Comparison of ENCODE assay signal across 22 mouse cellular contexts in genomic region chr7:92884998-92885660, GRCm38 (mm10). TPM values are rescaled to one million over a fixed set of nuclear protein-coding genes. Genes with fewer than 3 reads are reported as not detected.
DNase-seq lines count a peak whose midpoint lies in the region; ATAC-seq and TF ChIP-seq lines count a peak whose summit lies in the region.
"Had no signal": no experiment of that assay in that cellular context is flagged by ENCODE, and none has a peak within 500 bp of the region (broad histone marks: within the 10 kb centered on the region; RNA-seq: fewer than 3 reads in every experiment).

No protein-coding gene starts in this region.

- DNase-seq in liver, embryonic 11.5 days (ENCODE audit: low spot score), result no peak
- DNase-seq in liver, result no peak
- DNase-seq in urinary bladder, postnatal 25 days (ENCODE audit: low spot score), result no peak
- no peak for DNase-seq in gastrocnemius, postnatal 14 days
- DNase-seq: adrenal gland, postnatal 14 days; cerebellum, adult 11 months; cerebellum, adult 9-11 months; gastrocnemius, adult 2 months; layer of hippocampus, adult 9-11 months; thymus, postnatal 25 days had no signal

- H3K27me3 ChIP-seq in liver, embryonic 11.5 days (replicated peaks; ENCODE audit: control insufficient read depth, insufficient read depth, low read length), result no peaks in the 10 kb centered on the region
- no peaks in the 10 kb centered on the region for H3K27me3 ChIP-seq in intestine, embryonic 16.5 days (replicated peaks; ENCODE audit: control insufficient read depth, insufficient read depth, low read length)
- H3K27me3 ChIP-seq in liver, embryonic 16.5 days (ENCODE audit: control insufficient read depth, insufficient read depth, low read depth, low read length), result no peaks in the 10 kb centered on the region
- H3K27me3 ChIP-seq: embryonic facial prominence, embryonic 15.5 days; midbrain, embryonic 12.5 days; stomach, embryonic 15.5 days had no signal

- H3K27ac ChIP-seq in liver, embryonic 11.5 days (ENCODE audit: low read depth, low read length), result peak overlapping the region; percentile 81
- peak overlapping the region; percentile 31; the same call in 1 of the 2 replicates for H3K27ac ChIP-seq in bone marrow macrophage, adult 2 months (ENCODE audit: insufficient read depth, low read depth, low read length)
- H3K27ac ChIP-seq in intestine, embryonic 16.5 days (ENCODE audit: low read length), result no peak overlapping the region
- peak overlapping the region; percentile 78 for H3K27ac ChIP-seq in liver, embryonic 16.5 days (ENCODE audit: low read length)
- H3K27ac ChIP-seq: embryonic facial prominence, embryonic 15.5 days; gastrocnemius, adult 2 months; heart, embryonic 10.5 days; hindbrain, embryonic 10.5 days; hindbrain, postnatal 0 days; left cerebral cortex, adult 2 months; macrophage; midbrain, embryonic 12.5 days; stomach, embryonic 15.5 days had no signal

- intact Hi-C loops in gastrocnemius, postnatal 14 days (cut with DNase I; ENCODE audit: low total_unique reads), result loop anchor here (10.0 kb wide), 1 partner anchor 80 kb away; no protein-coding TSS in a partner anchor

- TF ChIP-seq POLR2A in bone marrow macrophage, adult 2 months (IDR thresholded peaks at IDR 0.05; ENCODE audit: borderline replicate concordance, low read depth, low read length), result no peak

- no peaks in the 10 kb centered on the region for H3K9me3 ChIP-seq in liver, embryonic 11.5 days (ENCODE audit: control insufficient read depth, low read length)
- H3K9me3 ChIP-seq in intestine, embryonic 16.5 days (ENCODE audit: control insufficient read depth, low read length), result no peaks in the 10 kb centered on the region
- no peaks in the 10 kb centered on the region for H3K9me3 ChIP-seq in liver, embryonic 16.5 days (replicated peaks; ENCODE audit: control insufficient read depth, low read length)
- H3K9me3 ChIP-seq: embryonic facial prominence, embryonic 15.5 days; heart, embryonic 10.5 days; hindbrain, embryonic 10.5 days; midbrain, embryonic 12.5 days; stomach, embryonic 15.5 days had no signal

- no peak for TF ChIP-seq CTCF in bone marrow macrophage, adult 2 months (IDR thresholded peaks at IDR 0.05; ENCODE audit: low read depth, low read length)

- no peak overlapping the region for H3K9ac ChIP-seq in liver, embryonic 11.5 days (ENCODE audit: low read depth, low read length)
- no peak overlapping the region for H3K9ac ChIP-seq in intestine, embryonic 16.5 days (ENCODE audit: low read depth, low read length)
- no peak overlapping the region for H3K9ac ChIP-seq in liver, embryonic 16.5 days (ENCODE audit: low read depth, low read length)
- H3K9ac ChIP-seq: embryonic facial prominence, embryonic 15.5 days; midbrain, embryonic 12.5 days; stomach, embryonic 15.5 days had no signal

- no peak for ATAC-seq in liver, embryonic 11.5 days (replicated peaks; ENCODE audit: low FRiP score)
- peak; percentile 65 for ATAC-seq in intestine, embryonic 16.5 days
- no peak for ATAC-seq in liver, embryonic 16.5 days (ENCODE audit: low read depth)
- ATAC-seq: hindbrain, postnatal 0 days; lung, postnatal 0 days had no signal

- no peak overlapping the region for H3K4me3 ChIP-seq in liver, embryonic 11.5 days (ENCODE audit: low read depth, low read length)
- no peak overlapping the region for H3K4me3 ChIP-seq in bone marrow macrophage, adult 2 months (ENCODE audit: insufficient read depth, low read length)
- no peak overlapping the region for H3K4me3 ChIP-seq in intestine, embryonic 16.5 days (ENCODE audit: low read length)
- H3K4me3 ChIP-seq in liver, embryonic 16.5 days (ENCODE audit: low read depth, low read length), result no peak overlapping the region
- H3K4me3 ChIP-seq: embryonic facial prominence, embryonic 15.5 days; gastrocnemius, adult 2 months; heart, embryonic 10.5 days; hindbrain, embryonic 10.5 days; left cerebral cortex, adult 2 months; midbrain, embryonic 12.5 days; stomach, embryonic 15.5 days had no signal

- 80% methylated on average over 6 of the region's 6 CpGs for WGBS in liver, embryonic 11.5 days
- WGBS in intestine, embryonic 16.5 days, result 72% methylated on average over 6 of the region's 6 CpGs
- WGBS in liver, embryonic 16.5 days (ENCODE audit: insufficient replicate concordance), result 62% methylated on average over 6 of the region's 6 CpGs

- H3K4me2 ChIP-seq in liver, embryonic 11.5 days, result peak overlapping the region; percentile 46
- H3K4me2 ChIP-seq in intestine, embryonic 16.5 days (ENCODE audit: low read depth, low read length), result no peak overlapping the region
- H3K4me2 ChIP-seq in liver, embryonic 16.5 days (ENCODE audit: low read depth, low read length), result peak overlapping the region; percentile 30
- H3K4me2 ChIP-seq: embryonic facial prominence, embryonic 15.5 days; midbrain, embryonic 12.5 days; stomach, embryonic 15.5 days had no signal

- no peaks in the 10 kb centered on the region for H3K36me3 ChIP-seq in liver, embryonic 11.5 days (ENCODE audit: control insufficient read depth, insufficient read depth, low read length)
- H3K36me3 ChIP-seq in intestine, embryonic 16.5 days (ENCODE audit: control insufficient read depth, insufficient read depth, low read length), result no peaks in the 10 kb centered on the region
- no peaks in the 10 kb centered on the region; the same call in 1 of the 2 replicates for H3K36me3 ChIP-seq in liver, embryonic 16.5 days (ENCODE audit: control insufficient read depth, insufficient read depth)
- H3K36me3 ChIP-seq: embryonic facial prominence, embryonic 15.5 days; heart, embryonic 10.5 days; hindbrain, embryonic 10.5 days; midbrain, embryonic 12.5 days; stomach, embryonic 15.5 days had no signal

- H3K4me1 ChIP-seq in liver, embryonic 11.5 days (replicated peaks; ENCODE audit: control insufficient read depth, insufficient read depth, low read length), result peaks cover 45% of the 10 kb centered on the region
- peaks cover 29% of the 10 kb centered on the region for H3K4me1 ChIP-seq in bone marrow macrophage, adult 2 months (ENCODE audit: control insufficient read depth, insufficient read depth, low read length)
- H3K4me1 ChIP-seq in intestine, embryonic 16.5 days (ENCODE audit: control insufficient read depth, insufficient read depth, low read length), result peaks cover 7% of the 10 kb centered on the region; the same call in 1 of the 2 replicates
- peaks cover 49% of the 10 kb centered on the region for H3K4me1 ChIP-seq in liver, embryonic 16.5 days (ENCODE audit: control insufficient read depth, low read depth, low read length)
- H3K4me1 ChIP-seq: embryonic facial prominence, embryonic 15.5 days; hindbrain, embryonic 10.5 days; midbrain, embryonic 12.5 days; stomach, embryonic 15.5 days had no signal

RNA-seq across cellular contexts. Expression of gene Prcp, which starts 10.9 kb away (rescaled TPM):
- 30.1 and 33.6 TPM in 2 replicates for polyA plus RNA-seq in liver, embryonic 11.5 days (2014; fragmentation: Nextera tagmentation; extraction: Ambion mirVana)
- polyA plus RNA-seq in bone marrow macrophage, adult 2 months (2012; ENCODE audit: insufficient read depth, insufficient read length, missing spikeins), result 143 and 146 TPM in 2 replicates
- polyA plus RNA-seq in intestine, embryonic 16.5 days (2015; fragmentation: Nextera tagmentation; extraction: Ambion mirVana), result 22.8 and 25.3 TPM in 2 replicates
- 12.2 and 15.0 TPM in 2 replicates for polyA plus RNA-seq in liver, embryonic 16.5 days (2015; fragmentation: Nextera tagmentation; extraction: Ambion mirVana)
- 10 to 100 TPM; 17.2 to 18.8 TPM for total RNA-seq in gastrocnemius, postnatal 14 days (2021)

RNA-seq across cellular contexts. Expression of gene Ddias, which starts 11.1 kb away (rescaled TPM):
- polyA plus RNA-seq in liver, embryonic 11.5 days (2014; fragmentation: Nextera tagmentation; extraction: Ambion mirVana), result 21.2 and 21.9 TPM in 2 replicates
- 2.7 and 4.1 TPM in 2 replicates for polyA plus RNA-seq in bone marrow macrophage, adult 2 months (2012; ENCODE audit: insufficient read depth, insufficient read length, missing spikeins)
- polyA plus RNA-seq in intestine, embryonic 16.5 days (2015; fragmentation: Nextera tagmentation; extraction: Ambion mirVana), result 8.7 and 9.2 TPM in 2 replicates
- 10.0 and 10.2 TPM in 2 replicates for polyA plus RNA-seq in liver, embryonic 16.5 days (2015; fragmentation: Nextera tagmentation; extraction: Ambion mirVana)
- under 1 TPM; 0.24 to 0.66 TPM for total RNA-seq in gastrocnemius, postnatal 14 days (2021)
